Mouse (Mus musculus): ENCODE data around the gene Foxj3. TPM values are rescaled to one million over a fixed set of nuclear protein-coding genes. Genes with fewer than 3 reads are reported as not detected.

Foxj3 gene
- polyA plus RNA-seq, 1 experiment from 2014 or later: 29.2 TPM

DNA sequence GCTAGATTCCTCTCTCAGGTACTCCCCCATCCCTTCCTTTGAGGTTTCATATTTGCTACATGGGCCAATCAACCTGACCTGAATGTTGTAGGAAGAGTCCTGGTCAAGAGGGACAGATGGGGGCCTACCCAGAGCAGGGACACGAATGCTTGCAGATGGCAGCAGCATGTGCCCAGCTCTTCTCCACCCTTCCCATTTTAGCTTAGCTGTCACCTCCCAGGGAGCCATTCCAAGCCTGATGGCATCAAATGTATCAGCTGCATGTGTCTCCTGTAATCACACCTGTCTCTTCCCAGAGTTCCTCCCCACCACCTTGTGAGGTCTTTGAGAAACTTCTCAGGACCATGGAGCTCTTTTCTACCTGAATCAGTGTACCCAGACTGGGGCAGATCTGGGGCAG, 120.2 kb downstream of the Foxj3 start:
- no peaks in the 10 kb centered on the region for H3K27me3 ChIP-seq
- no peak for ATAC-seq (ENCODE audit: low FRiP score, low read depth)
- H3K4me1 ChIP-seq: no peaks in the 10 kb centered on the region
- H3K36me3 ChIP-seq: no peaks in the 10 kb centered on the region
- H3K9ac ChIP-seq (replicated peaks): no peak overlapping the region
- no peak overlapping the region for H3K27ac ChIP-seq (replicated peaks)
- no peak overlapping the region for H3K4me2 ChIP-seq (replicated peaks)
- H3K4me3 ChIP-seq: no peak overlapping the region
- 0 out of 2 replicates have a peak, but pooled peaks cover 9% of the 10 kb centered on the region for H3K9me3 ChIP-seq
- WGBS: 70% methylated on average over 1 of the region's 1 CpGs

DNA sequence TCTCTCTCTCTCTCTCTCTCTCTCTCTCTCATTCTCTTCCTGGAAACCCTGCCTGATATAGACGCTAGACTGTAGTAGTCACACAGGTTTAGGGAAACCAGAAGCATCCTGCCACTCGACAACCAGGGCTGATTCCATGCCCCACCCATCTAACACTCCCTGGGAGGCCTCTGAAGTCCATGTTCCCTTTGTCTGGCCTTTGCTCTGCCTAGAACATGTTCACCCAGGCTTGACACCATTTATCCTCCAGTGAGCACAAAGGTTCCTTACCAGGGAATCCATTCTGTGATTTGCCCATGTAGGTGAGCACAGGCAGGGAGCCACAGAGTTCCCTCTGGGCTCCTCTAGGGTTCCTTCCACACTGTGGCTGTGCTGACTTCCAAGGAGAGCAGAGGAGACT, 121.4 kb downstream of the Foxj3 start:
- no peaks in the 10 kb centered on the region for H3K27me3 ChIP-seq
- WGBS: 40% methylated on average over 1 of the region's 2 CpGs
- H3K4me2 ChIP-seq (replicated peaks): no peak overlapping the region
- H3K27ac ChIP-seq (replicated peaks): no peak overlapping the region
- H3K4me3 ChIP-seq: no peak overlapping the region
- ATAC-seq (ENCODE audit: low FRiP score, low read depth): no peak
- H3K9me3 ChIP-seq: 0 out of 2 replicates have a peak, but pooled peaks cover 4% of the 10 kb centered on the region
- no peaks in the 10 kb centered on the region for H3K4me1 ChIP-seq
- no peaks in the 10 kb centered on the region for H3K36me3 ChIP-seq
- no peak overlapping the region for H3K9ac ChIP-seq (replicated peaks)

DNA sequence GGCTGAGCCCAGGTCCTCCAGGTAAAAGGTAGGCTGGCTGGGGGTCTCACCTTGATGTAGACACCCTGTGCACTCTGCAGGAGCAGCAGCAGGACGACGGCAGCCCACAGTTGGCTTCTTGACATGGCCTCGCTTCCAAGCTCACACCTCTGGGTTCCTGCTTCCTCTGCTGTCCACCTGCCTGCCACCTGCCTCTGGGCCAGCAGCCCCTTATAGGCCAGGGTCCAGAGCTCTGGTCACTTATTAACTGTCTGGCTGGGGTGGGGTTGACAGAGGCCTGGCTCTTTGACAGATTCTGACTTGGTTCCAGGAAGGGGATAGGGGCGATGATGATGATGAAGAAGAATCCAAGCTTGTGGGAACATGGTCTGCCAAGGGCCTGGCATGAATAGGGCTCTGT, 121.9 kb downstream of the Foxj3 start, which contains the start of gene Guca2b:
TSS of gene Guca2b (minus strand) at position 224 of the 400 bp plus-strand sequence.
- no peaks in the 10 kb centered on the region for H3K4me1 ChIP-seq
- H3K27me3 ChIP-seq: no peaks in the 10 kb centered on the region
- ATAC-seq (ENCODE audit: low FRiP score, low read depth): no peak
- H3K9ac ChIP-seq (replicated peaks): no peak within 1 kb of the TSS
- no peak within 1 kb of the TSS for H3K4me2 ChIP-seq (replicated peaks)
- no peak within 1 kb of the TSS for H3K27ac ChIP-seq (replicated peaks)
- no peaks in the 10 kb centered on the region for H3K9me3 ChIP-seq
- 85% methylated on average over 4 of the region's 4 CpGs for WGBS
- no peaks in the 10 kb centered on the region for H3K36me3 ChIP-seq
- no peak within 1 kb of the TSS for H3K4me3 ChIP-seq

DNA sequence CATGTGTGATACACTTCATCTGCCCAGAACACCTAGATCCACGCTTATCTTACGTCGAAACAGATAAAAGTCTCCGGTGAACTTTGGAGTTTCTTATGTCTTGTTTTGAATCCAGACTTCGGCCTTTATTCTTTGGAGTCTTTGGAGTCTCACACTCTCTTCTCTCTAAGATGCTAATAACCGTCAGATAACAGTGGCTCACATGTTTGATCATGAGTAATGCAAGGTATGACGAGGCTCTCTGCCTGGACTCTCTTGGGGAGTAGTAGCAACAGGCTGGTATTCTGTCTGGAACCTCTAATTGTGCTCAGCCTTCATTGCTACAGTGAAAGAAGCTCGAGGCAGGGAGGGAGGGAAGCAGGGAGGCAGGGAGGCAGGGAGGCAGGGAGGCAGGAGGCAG, 123.2 kb downstream of the Foxj3 start:
- 85% methylated on average over 8 of the region's 8 CpGs for WGBS
- no peak overlapping the region for H3K9ac ChIP-seq (replicated peaks)
- ATAC-seq (ENCODE audit: low FRiP score, low read depth): no peak

DNA sequence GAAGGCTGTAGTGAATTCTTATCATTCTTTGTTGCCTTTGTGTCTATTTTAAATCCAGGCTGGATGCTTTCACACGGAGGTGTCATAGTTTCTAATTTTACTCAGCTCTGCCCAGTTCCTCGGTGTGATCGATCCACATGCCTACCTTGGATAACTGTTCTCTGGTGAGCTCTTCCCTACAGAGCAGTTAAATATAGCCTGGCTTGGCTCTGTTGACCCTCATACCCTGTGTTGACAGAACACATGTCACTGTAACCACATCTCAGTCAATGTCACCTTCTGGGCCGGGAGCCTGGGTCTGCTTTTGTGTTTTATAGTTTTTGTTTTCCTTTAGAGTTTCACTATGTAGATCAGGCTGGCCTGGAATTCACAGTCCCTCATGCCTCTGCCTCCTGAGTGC, 125.3 kb downstream of the Foxj3 start:
- WGBS: 79% methylated on average over 4 of the region's 4 CpGs
- Histone ChIP-seq H3K4me1 (no peaks in the 10 kb centered on the region), H3K9ac (replicated peaks) (no peak overlapping the region), H3K27me3 (no peaks in the 10 kb centered on the region), H3K4me2 (replicated peaks) (no peak overlapping the region), H3K4me3 (no peak overlapping the region), H3K9me3 (no peaks in the 10 kb centered on the region), H3K36me3 (no peaks in the 10 kb centered on the region), H3K27ac (replicated peaks) (no peak overlapping the region)
- ATAC-seq (ENCODE audit: low FRiP score, low read depth): no peak

More for the DNA sequence above, 123.2 kb downstream of the Foxj3 start:
- H3K4me2 ChIP-seq (replicated peaks): no peak overlapping the region
- no peaks in the 10 kb centered on the region for H3K4me1 ChIP-seq
- H3K27ac ChIP-seq (replicated peaks): no peak overlapping the region
- no peak overlapping the region for H3K4me3 ChIP-seq
- no peaks in the 10 kb centered on the region for H3K27me3 ChIP-seq
- no peaks in the 10 kb centered on the region for H3K36me3 ChIP-seq
- no peaks in the 10 kb centered on the region for H3K9me3 ChIP-seq

DNA sequence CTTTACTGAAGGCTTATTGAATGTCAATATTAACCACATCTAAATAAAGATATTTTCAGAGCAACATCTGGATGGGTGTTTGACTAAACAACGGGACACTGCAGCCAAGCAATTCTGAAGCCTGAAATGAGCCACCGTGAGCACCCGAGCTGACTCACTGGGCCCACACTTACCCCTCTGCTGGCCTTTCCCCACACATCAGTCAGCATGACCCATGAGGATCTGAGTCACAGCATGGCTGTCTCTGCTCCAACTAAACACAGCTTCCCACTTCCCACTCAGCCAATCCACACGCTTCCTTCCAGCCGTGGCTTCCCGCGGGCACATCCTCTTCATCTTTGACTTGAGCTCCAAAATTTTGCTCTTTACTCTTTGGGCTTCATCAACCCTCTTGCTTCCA, 126.2 kb downstream of the Foxj3 start:
- Histone ChIP-seq H3K9me3 (no peaks in the 10 kb centered on the region), H3K36me3 (no peaks in the 10 kb centered on the region), H3K4me2 (replicated peaks) (no peak overlapping the region), H3K27me3 (no peaks in the 10 kb centered on the region), H3K4me3 (no peak overlapping the region), H3K4me1 (no peaks in the 10 kb centered on the region), H3K9ac (replicated peaks) (no peak overlapping the region), H3K27ac (replicated peaks) (no peak overlapping the region)
- 90% methylated on average over 7 of the region's 7 CpGs for WGBS
- ATAC-seq (ENCODE audit: low FRiP score, low read depth): no peak

DNA sequence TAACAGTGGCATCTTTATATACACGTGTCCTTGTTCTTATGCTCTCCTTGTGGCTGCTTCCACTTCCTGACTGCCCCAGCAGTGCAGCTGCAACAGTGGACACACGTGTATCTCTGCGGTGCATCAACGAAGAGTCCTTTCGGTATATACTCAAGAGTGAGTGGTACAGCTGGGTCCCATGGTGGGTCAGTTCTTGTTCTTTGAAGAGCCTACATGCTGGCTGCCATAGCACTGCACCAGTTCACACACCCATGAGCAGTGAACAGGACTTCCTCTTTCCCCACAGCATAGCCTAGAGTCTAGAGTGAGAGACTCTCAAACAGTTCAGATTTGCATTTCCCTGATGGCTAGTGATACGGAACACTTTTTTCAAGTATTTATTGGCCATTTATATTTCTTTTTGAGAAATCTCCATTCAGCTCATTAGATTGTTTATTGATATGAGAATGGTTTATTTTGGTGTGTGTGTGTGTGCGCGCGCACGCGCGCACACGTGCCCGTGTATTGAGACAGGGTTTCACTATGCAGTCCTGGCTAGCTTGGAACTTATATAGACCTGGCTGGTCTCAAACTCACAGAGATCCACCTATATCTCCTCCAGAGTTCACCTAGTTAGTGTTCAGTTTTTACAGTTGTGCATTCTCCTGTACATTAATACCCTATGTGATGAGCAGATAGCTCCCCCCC, 126.7 kb downstream of the Foxj3 start:
- Histone ChIP-seq H3K9ac (replicated peaks) (no peak overlapping the region), H3K9me3 (no peaks in the 10 kb centered on the region), H3K4me3 (no peak overlapping the region), H3K36me3 (no peaks in the 10 kb centered on the region), H3K27me3 (no peaks in the 10 kb centered on the region), H3K27ac (replicated peaks) (no peak overlapping the region), H3K4me2 (replicated peaks) (no peak overlapping the region), H3K4me1 (no peaks in the 10 kb centered on the region)
- 92% methylated on average over 14 of the region's 14 CpGs for WGBS
- ATAC-seq (ENCODE audit: low FRiP score, low read depth): no peak

DNA sequence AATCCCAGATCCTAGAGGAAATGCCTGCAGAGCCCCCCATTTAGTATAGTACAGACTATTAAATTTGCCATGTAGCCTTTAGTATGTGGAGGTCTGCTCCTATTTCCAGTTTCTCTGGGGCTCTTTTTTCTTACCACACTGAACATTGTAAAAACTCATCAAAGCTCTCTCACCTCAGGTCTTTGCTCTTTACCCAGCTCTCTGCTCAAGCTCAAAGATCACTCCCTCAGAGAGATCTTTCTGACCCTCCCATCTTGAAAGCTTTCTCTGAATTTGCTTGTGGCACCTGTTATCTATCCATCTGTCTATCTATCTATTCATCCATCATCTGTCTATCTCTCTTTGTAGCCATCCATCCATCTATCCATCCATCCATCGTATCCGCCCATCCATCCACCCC, 128.4 kb downstream of the Foxj3 start:
- 92% methylated on average over 2 of the region's 2 CpGs for WGBS
- H3K9ac ChIP-seq (replicated peaks): no peak overlapping the region
- H3K4me2 ChIP-seq (replicated peaks): no peak overlapping the region
- no peak overlapping the region for H3K27ac ChIP-seq (replicated peaks)
- H3K4me1 ChIP-seq: peaks cover 9% of the 10 kb centered on the region
- no peaks in the 10 kb centered on the region; the same call in 1 of the 2 replicates for H3K27me3 ChIP-seq
- no peaks in the 10 kb centered on the region for H3K36me3 ChIP-seq
- ATAC-seq (ENCODE audit: low FRiP score, low read depth): no peak
- no peak overlapping the region for H3K4me3 ChIP-seq
- no peaks in the 10 kb centered on the region for H3K9me3 ChIP-seq

DNA sequence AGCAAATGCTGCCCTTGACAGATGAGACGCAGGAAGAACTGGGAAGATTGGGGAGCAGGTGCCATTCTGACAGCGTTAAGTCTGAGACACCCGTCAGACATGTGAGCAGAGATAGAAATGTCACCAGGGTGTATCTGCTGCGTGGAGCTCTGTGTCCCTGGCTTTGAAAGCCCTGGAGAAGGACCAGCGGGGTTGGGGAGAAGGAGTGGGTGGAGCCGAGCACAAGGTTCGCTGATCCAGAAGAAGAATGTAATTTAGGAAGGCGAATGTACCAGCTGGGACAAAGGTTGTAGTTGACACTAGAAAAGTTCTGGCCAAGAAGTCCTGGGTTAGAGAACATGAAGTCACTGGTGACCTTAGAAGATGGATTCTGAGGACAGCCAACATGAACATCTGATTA, 129.3 kb downstream of the Foxj3 start:
- H3K27me3 ChIP-seq: no peaks in the 10 kb centered on the region; the same call in 1 of the 2 replicates
- H3K4me1 ChIP-seq: peaks cover 12% of the 10 kb centered on the region
- H3K27ac ChIP-seq (replicated peaks): no peak overlapping the region
- H3K9me3 ChIP-seq: no peaks in the 10 kb centered on the region
- no peak overlapping the region for H3K9ac ChIP-seq (replicated peaks)
- 44% methylated on average over 8 of the region's 8 CpGs for WGBS
- H3K4me3 ChIP-seq: no peak overlapping the region
- no peak overlapping the region for H3K4me2 ChIP-seq (replicated peaks)
- ATAC-seq (ENCODE audit: low FRiP score, low read depth): no peak
- H3K36me3 ChIP-seq: no peaks in the 10 kb centered on the region

DNA sequence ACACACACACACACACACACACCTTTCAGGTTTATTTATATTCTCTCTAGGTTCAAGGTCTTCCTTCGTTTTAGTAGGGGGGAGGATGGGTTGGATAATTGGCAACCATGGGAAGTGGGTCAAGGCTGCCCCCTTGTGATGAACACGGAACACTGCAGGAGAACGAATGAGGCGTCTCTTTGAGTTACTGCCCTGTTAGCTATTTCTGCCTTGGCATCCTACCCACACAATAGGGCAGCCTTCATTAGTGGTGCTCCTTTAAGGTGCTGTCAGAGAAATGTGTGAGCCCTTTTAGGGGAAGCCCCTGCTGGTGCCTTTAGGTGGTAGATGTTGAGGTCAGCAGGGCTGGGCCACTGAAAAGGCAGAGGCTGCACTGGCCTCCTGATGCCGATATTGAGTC, 130.7 kb downstream of the Foxj3 start:
- H3K36me3 ChIP-seq: no peaks in the 10 kb centered on the region
- no peaks in the 10 kb centered on the region; the same call in 1 of the 2 replicates for H3K27me3 ChIP-seq
- H3K9me3 ChIP-seq: no peaks in the 10 kb centered on the region
- 30% methylated on average over 5 of the region's 5 CpGs for WGBS
- no peak overlapping the region for H3K4me3 ChIP-seq
- no peak overlapping the region for H3K27ac ChIP-seq (replicated peaks)
- no peak for ATAC-seq (ENCODE audit: low FRiP score, low read depth)
- no peak overlapping the region for H3K4me2 ChIP-seq (replicated peaks)
- no peak overlapping the region for H3K9ac ChIP-seq (replicated peaks)
- peaks cover 12% of the 10 kb centered on the region for H3K4me1 ChIP-seq

DNA sequence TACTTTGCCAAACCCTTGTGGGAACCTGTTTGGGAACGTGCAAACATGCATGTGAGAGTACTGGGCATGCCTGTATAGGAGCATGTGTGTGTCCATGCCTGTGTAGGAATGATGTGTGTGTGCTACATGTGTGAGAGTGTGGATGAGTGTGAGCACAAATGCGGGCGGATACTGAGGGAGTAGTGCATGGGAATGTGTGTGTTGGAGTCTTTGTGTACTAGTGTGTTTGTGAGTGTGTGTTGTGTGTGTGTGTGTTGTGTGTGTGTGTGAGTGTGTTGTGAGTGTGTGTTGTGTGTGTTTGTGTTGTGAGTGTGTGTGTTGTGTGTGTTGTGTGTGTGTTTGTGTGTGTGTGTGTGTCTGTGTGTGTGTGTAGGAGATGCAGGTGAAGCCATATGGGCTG, 131.4 kb downstream of the Foxj3 start:
- ATAC-seq (ENCODE audit: low FRiP score, low read depth): no peak
- H3K4me1 ChIP-seq: peaks cover 12% of the 10 kb centered on the region
- no peak overlapping the region for H3K4me3 ChIP-seq
- H3K27me3 ChIP-seq: no peaks in the 10 kb centered on the region; the same call in 1 of the 2 replicates
- H3K4me2 ChIP-seq (replicated peaks): no peak overlapping the region
- H3K9me3 ChIP-seq: no peaks in the 10 kb centered on the region
- WGBS: 91% methylated on average over 3 of the region's 3 CpGs
- no peak overlapping the region for H3K27ac ChIP-seq (replicated peaks)
- H3K36me3 ChIP-seq: no peaks in the 10 kb centered on the region
- H3K9ac ChIP-seq (replicated peaks): no peak overlapping the region

DNA sequence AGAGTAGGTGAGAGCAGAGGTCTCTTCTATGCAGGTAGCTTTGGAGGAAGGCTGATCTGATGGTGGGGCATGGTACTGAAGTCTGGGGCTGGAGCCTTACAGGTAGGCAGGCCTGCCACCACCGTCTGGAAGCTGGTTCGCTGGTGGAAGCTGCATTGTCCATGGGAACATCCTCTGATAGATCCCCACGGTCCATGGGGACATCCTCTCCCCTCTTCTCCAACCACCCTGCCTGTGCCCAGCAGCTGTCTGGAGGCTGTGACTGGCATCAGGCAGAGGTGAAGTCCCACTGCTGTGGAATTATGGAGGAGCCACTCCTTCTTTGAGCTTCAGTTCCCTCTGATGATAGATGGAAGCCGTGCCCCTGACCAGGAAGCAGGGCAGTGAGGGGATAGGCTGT, 131.8 kb downstream of the Foxj3 start:
- Histone ChIP-seq H3K27me3 (no peaks in the 10 kb centered on the region; the same call in 1 of the 2 replicates), H3K4me3 (no peak overlapping the region), H3K9me3 (no peaks in the 10 kb centered on the region), H3K36me3 (no peaks in the 10 kb centered on the region), H3K9ac (replicated peaks) (no peak overlapping the region), H3K4me2 (replicated peaks) (no peak overlapping the region), H3K4me1 (peaks cover 12% of the 10 kb centered on the region), H3K27ac (replicated peaks) (no peak overlapping the region)
- WGBS: 78% methylated on average over 4 of the region's 4 CpGs
- ATAC-seq (ENCODE audit: low FRiP score, low read depth): no peak

Measured in midbrain, embryonic 12.5 days (tissue).